In the genomic region with DNA sequence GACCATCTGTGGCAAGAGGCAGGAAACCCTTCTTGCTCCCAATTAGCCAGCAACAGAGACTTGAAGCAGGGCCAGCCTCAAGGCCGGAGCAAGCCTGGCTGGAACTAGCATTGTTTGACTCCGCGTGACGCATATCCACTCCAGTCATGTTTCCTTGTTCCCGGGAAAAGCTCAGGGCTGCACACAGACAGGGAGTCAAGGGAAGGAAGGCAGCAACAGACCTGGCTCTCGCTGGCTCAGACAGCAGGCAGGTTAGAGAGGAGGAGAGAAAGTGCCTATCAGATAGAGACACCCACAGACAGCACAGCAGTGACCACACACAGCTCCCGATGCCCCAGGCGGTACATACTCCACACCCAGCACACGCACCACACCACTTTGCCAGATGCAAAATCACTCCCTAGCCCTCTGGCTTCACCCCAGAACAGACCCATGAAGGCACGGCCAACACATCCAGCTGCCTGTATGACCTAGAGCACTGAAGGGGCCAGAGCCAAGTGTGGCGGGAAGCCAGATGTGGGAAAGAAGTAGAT, we compare ENCODE assay signal across 8 mouse cellular contexts.
DNase-seq lines count a peak whose midpoint lies in the region; ATAC-seq lines count a peak whose summit lies in the region.

No protein-coding gene starts in this region.

- peak overlapping the region; percentile 36; the same call in 1 of the 2 replicates for H3K27ac ChIP-seq in forebrain, embryonic 13.5 days
- H3K27ac ChIP-seq in limb, embryonic 11.5 days (replicated peaks; ENCODE audit: low read depth, low read length) = peak overlapping the region; percentile 88
- peak overlapping the region; percentile 38 for H3K27ac ChIP-seq in midbrain, embryonic 14.5 days (replicated peaks; ENCODE audit: low read depth, low read length)

- 43% methylated on average over 11 of the region's 11 CpGs for WGBS in forebrain, embryonic 13.5 days
- 19% methylated on average over 11 of the region's 11 CpGs for WGBS in limb, embryonic 11.5 days
- 57% methylated on average over 11 of the region's 11 CpGs for WGBS in midbrain, embryonic 14.5 days

- peaks cover 29% of the 10 kb centered on the region for H3K4me1 ChIP-seq in forebrain, embryonic 13.5 days
- peaks cover 86% of the 10 kb centered on the region for H3K4me1 ChIP-seq in limb, embryonic 11.5 days (ENCODE audit: control insufficient read depth, insufficient read depth, low read length)
- H3K4me1 ChIP-seq in midbrain, embryonic 14.5 days (ENCODE audit: control insufficient read depth, insufficient read depth, low read length) = 0 out of 2 replicates have a peak, but pooled peaks cover 2% of the 10 kb centered on the region

- peak; percentile 19; the same call in 1 of the 2 replicates for ATAC-seq in forebrain, embryonic 13.5 days
- peak; percentile 11; the same call in 1 of the 2 replicates for ATAC-seq in limb, embryonic 11.5 days (ENCODE audit: insufficient number of reproducible peaks, low FRiP score, low TSS enrichment, low read depth)
- no peak; the same call in 1 of the 2 replicates for ATAC-seq in midbrain, embryonic 14.5 days (ENCODE audit: low FRiP score, low TSS enrichment)

- no peak overlapping the region for H3K9ac ChIP-seq in forebrain, embryonic 13.5 days
- H3K9ac ChIP-seq in limb, embryonic 11.5 days (ENCODE audit: low read length) = peak overlapping the region; percentile 27
- no peak overlapping the region; the same call in 1 of the 2 replicates for H3K9ac ChIP-seq in midbrain, embryonic 14.5 days (replicated peaks; ENCODE audit: low read length)

- H3K4me3 ChIP-seq in forebrain, embryonic 13.5 days = no peak overlapping the region
- no peak overlapping the region for H3K4me3 ChIP-seq in limb, embryonic 11.5 days (ENCODE audit: low read depth, low read length)
- H3K4me3 ChIP-seq in midbrain, embryonic 14.5 days (replicated peaks; ENCODE audit: low read depth, low read length) = no peak overlapping the region

- no peaks in the 10 kb centered on the region for H3K9me3 ChIP-seq in forebrain, embryonic 13.5 days (replicated peaks)
- no peaks in the 10 kb centered on the region for H3K9me3 ChIP-seq in limb, embryonic 11.5 days (ENCODE audit: control insufficient read depth, low read length)
- no peaks in the 10 kb centered on the region for H3K9me3 ChIP-seq in midbrain, embryonic 14.5 days (ENCODE audit: control insufficient read depth, low read length)

- DNase-seq in urinary bladder, postnatal 14 days (ENCODE audit: low spot score) = peak; percentile 72
- DNase-seq in urinary bladder, adult 2 months (ENCODE audit: low spot score) = no peak
- DNase-seq in heart, postnatal 36 days = peak; percentile 73 to 81
- DNase-seq in limb, embryonic 11.5 days (ENCODE audit: low spot score) = peak; percentile 57
- peak; percentile 44 for DNase-seq in midbrain, embryonic 14.5 days
- DNase-seq in natural killer cell, adult 2 months (ENCODE audit: low spot score in 2 of 2) = no peak
- DNase-seq in right cerebral cortex, adult 2 months (ENCODE audit: low spot score in 2 of 2) = no peak

- no peaks in the 10 kb centered on the region for H3K27me3 ChIP-seq in forebrain, embryonic 13.5 days
- H3K27me3 ChIP-seq in limb, embryonic 11.5 days (ENCODE audit: control insufficient read depth, insufficient read depth, low read length) = no peaks in the 10 kb centered on the region
- H3K27me3 ChIP-seq in midbrain, embryonic 14.5 days (ENCODE audit: control insufficient read depth, insufficient read depth, low read length) = no peaks in the 10 kb centered on the region

- intact Hi-C loops in heart, postnatal 36 days (cut with DNase I) = loop anchor here (1.0 kb wide), 1 partner anchor 27 kb away; no protein-coding TSS in a partner anchor

- no peaks in the 10 kb centered on the region for H3K36me3 ChIP-seq in forebrain, embryonic 13.5 days (ENCODE audit: poor library complexity, severe bottlenecking)
- H3K36me3 ChIP-seq in limb, embryonic 11.5 days (ENCODE audit: control insufficient read depth, insufficient read depth, low read length) = no peaks in the 10 kb centered on the region
- H3K36me3 ChIP-seq in midbrain, embryonic 14.5 days (ENCODE audit: control insufficient read depth, insufficient read depth, low read length) = no peaks in the 10 kb centered on the region

- H3K4me2 ChIP-seq in forebrain, embryonic 13.5 days = no peak overlapping the region
- peak overlapping the region; percentile 2; the same call in 1 of the 2 replicates for H3K4me2 ChIP-seq in limb, embryonic 11.5 days (ENCODE audit: low read depth, severe bottlenecking)
- no peak overlapping the region for H3K4me2 ChIP-seq in midbrain, embryonic 14.5 days (ENCODE audit: low read length)

Comparison
In these comparisons a context has a peak if more than half of its experiments do, and no peak if none do; other contexts are left out.
1. DNase-seq: peak in urinary bladder, postnatal 14 days (single experiment), heart, postnatal 36 days (2 of 2), limb, embryonic 11.5 days (single experiment) and midbrain, embryonic 14.5 days (single experiment); none in urinary bladder, adult 2 months (single experiment), natural killer cell, adult 2 months (0 of 2) and right cerebral cortex, adult 2 months (0 of 2).
2. H3K27ac ChIP-seq: peak in every context shown above with its lines; median percentile 88 in limb, embryonic 11.5 days; 38 in midbrain, embryonic 14.5 days; 36 in forebrain, embryonic 13.5 days.